Mouse (Mus musculus): Measurements from ENCODE around the gene Pafah1b1. TPM values are rescaled to one million over a fixed set of nuclear protein-coding genes. Genes with fewer than 3 reads are reported as not detected.

The Pafah1b1 gene
- polyA plus RNA-seq, 1 experiment from 2014 or later = 51.2 TPM

DNA sequence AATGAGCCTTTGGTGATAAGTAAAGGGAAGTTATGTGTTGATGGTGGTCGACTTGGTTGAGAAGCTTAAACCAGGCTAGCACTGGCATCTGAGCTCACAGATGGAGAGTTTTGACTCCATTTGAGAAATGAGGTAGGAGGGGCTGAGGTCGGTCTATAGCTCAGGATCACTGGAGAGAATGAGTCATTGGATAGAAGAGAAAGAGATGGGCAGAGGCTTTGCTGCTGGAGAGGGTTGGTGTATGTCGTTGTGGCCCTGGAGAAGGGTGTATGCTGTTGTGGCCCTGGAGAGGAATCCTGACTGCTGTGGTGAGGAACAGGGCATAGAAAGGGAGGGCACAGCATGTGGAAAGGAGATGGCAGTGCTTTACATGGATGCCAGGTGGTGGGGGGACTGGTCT, 68.5 kb downstream of the Pafah1b1 start:
- Histone ChIP-seq H3K27me3 (replicated peaks; ENCODE audit: control insufficient read depth, insufficient read depth, low read length) (no peaks in the 10 kb centered on the region), H3K27ac (ENCODE audit: low read length) (no peak overlapping the region), H3K36me3 (ENCODE audit: control insufficient read depth, insufficient read depth) (peaks cover 31% of the 10 kb centered on the region), H3K4me2 (ENCODE audit: low read length) (no peak overlapping the region), H3K4me1 (replicated peaks; ENCODE audit: control insufficient read depth, insufficient read depth, low read length) (peaks cover 1% of the 10 kb centered on the region; the same call in 1 of the 2 replicates), H3K9me3 (ENCODE audit: control insufficient read depth, low read length) (no peaks in the 10 kb centered on the region), H3K4me3 (replicated peaks; ENCODE audit: low read length) (no peak overlapping the region), H3K9ac (replicated peaks; ENCODE audit: low read depth, low read length) (no peak overlapping the region)
- 96% methylated on average over 3 of the region's 3 CpGs for WGBS
- no peak for ATAC-seq

GRCm38 (mm10) chr11:74653385-74653784, 71.1 kb downstream of the Pafah1b1 start:
- H3K4me2 ChIP-seq (ENCODE audit: low read length) = no peak overlapping the region
- H3K4me1 ChIP-seq (replicated peaks; ENCODE audit: control insufficient read depth, insufficient read depth, low read length) = peaks cover 13% of the 10 kb centered on the region
- no peaks in the 10 kb centered on the region for H3K9me3 ChIP-seq (ENCODE audit: control insufficient read depth, low read length)
- H3K27me3 ChIP-seq (replicated peaks; ENCODE audit: control insufficient read depth, insufficient read depth, low read length) = no peaks in the 10 kb centered on the region
- H3K36me3 ChIP-seq (ENCODE audit: control insufficient read depth, insufficient read depth) = peaks cover 11% of the 10 kb centered on the region
- no peak overlapping the region for H3K9ac ChIP-seq (replicated peaks; ENCODE audit: low read depth, low read length)
- no peak overlapping the region for H3K27ac ChIP-seq (ENCODE audit: low read length)
- H3K4me3 ChIP-seq (replicated peaks; ENCODE audit: low read length) = no peak overlapping the region
- 60% methylated on average over 6 of the region's 6 CpGs for WGBS
- ATAC-seq = no peak

DNA sequence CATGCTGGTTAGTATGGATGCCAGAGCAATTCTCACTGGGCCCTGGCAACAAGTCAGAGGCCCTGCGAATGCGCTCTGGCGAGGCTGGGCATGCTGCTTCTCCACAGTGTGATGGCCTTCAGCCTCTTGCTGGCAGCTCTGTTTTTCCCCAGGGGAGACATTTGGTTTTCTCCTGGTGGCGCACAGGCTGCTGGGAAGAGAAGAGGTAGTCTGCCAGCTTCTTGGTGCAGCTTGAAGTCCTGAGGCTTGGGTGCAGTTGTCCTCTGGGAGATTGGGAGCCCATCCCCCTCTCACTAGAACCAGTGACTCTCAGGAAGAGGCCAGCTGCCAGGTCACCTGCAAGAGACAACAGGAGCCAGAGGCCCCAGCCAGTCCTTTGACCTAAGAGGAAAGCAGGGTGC, 71.7 kb downstream of the Pafah1b1 start:
- Histone ChIP-seq H3K9me3 (ENCODE audit: control insufficient read depth, low read length) (no peaks in the 10 kb centered on the region), H3K4me1 (replicated peaks; ENCODE audit: control insufficient read depth, insufficient read depth, low read length) (peaks cover 13% of the 10 kb centered on the region), H3K9ac (replicated peaks; ENCODE audit: low read depth, low read length) (no peak overlapping the region), H3K4me3 (replicated peaks; ENCODE audit: low read length) (no peak overlapping the region), H3K4me2 (ENCODE audit: low read length) (no peak overlapping the region), H3K27ac (ENCODE audit: low read length) (no peak overlapping the region), H3K27me3 (replicated peaks; ENCODE audit: control insufficient read depth, insufficient read depth, low read length) (no peaks in the 10 kb centered on the region), H3K36me3 (ENCODE audit: control insufficient read depth, insufficient read depth) (peaks cover 6% of the 10 kb centered on the region)
- 74% methylated on average over 4 of the region's 4 CpGs for WGBS
- no peak for ATAC-seq

DNA sequence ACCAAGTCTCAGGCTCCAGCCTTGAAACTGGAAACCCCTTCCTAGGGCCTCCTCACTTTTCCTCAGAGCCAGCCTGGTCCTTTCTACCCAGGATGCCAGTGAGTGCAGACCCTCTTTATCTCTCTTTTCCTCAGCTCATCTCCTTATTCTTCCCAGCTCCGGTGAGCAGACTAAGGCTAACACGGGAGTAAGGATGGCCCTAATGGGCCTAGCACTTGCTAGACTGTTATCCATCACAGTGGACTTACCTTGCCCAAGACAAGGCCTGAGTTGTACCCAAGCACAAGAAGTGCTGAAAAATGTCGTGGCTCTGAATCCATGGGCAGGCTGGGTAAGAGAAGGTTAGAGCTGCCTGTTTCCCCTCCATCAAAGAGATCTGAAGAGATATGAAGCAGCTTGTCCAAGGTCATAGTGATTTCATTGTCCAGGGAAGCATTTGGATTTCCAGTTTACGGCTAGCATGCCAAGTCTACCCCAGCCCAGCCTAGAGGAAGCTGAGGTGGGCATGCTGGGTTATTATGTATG, 73.8 kb downstream of the Pafah1b1 start:
- Histone ChIP-seq H3K27ac (ENCODE audit: low read length) (no peak overlapping the region), H3K4me2 (ENCODE audit: low read length) (peak overlapping the region; percentile 73), H3K4me3 (replicated peaks; ENCODE audit: low read length) (no peak overlapping the region; the same call in 1 of the 2 replicates), H3K9me3 (ENCODE audit: control insufficient read depth, low read length) (no peaks in the 10 kb centered on the region), H3K27me3 (replicated peaks; ENCODE audit: control insufficient read depth, insufficient read depth, low read length) (no peaks in the 10 kb centered on the region), H3K4me1 (replicated peaks; ENCODE audit: control insufficient read depth, insufficient read depth, low read length) (peaks cover 13% of the 10 kb centered on the region), H3K9ac (replicated peaks; ENCODE audit: low read depth, low read length) (no peak overlapping the region), H3K36me3 (ENCODE audit: control insufficient read depth, insufficient read depth) (no peaks in the 10 kb centered on the region)
- ATAC-seq = no peak
- WGBS = 61% methylated on average over 4 of the region's 4 CpGs

- H3K4me1 ChIP-seq (replicated peaks; ENCODE audit: control insufficient read depth, insufficient read depth, low read length) = peaks cover 13% of the 10 kb centered on the region
- WGBS = 1% methylated on average over 52 of the region's 53 CpGs
- H3K4me3 ChIP-seq (replicated peaks; ENCODE audit: low read length) = peak overlapping the region; percentile 74
- H3K27ac ChIP-seq (ENCODE audit: low read length) = no peak overlapping the region
- H3K36me3 ChIP-seq (ENCODE audit: control insufficient read depth, insufficient read depth) = no peaks in the 10 kb centered on the region
- no peaks in the 10 kb centered on the region for H3K9me3 ChIP-seq (ENCODE audit: control insufficient read depth, low read length)
- no peaks in the 10 kb centered on the region for H3K27me3 ChIP-seq (replicated peaks; ENCODE audit: control insufficient read depth, insufficient read depth, low read length)
- H3K4me2 ChIP-seq (ENCODE audit: low read length) = peak overlapping the region; percentile 73
- peak overlapping the region; percentile 74 for H3K9ac ChIP-seq (replicated peaks; ENCODE audit: low read depth, low read length)
- peak; percentile 51 for ATAC-seq
These were observed 74.6 kb downstream of the Pafah1b1 start for GRCm38 (mm10) chr11:74649647-74650551.

- H3K27ac ChIP-seq (ENCODE audit: low read length) = peak within 1 kb of the TSS; percentile 45; the same call in 1 of the 2 replicates
- no peaks in the 10 kb centered on the region for H3K36me3 ChIP-seq (ENCODE audit: control insufficient read depth, insufficient read depth)
- H3K9me3 ChIP-seq (ENCODE audit: control insufficient read depth, low read length) = no peaks in the 10 kb centered on the region
- peak; percentile 92 for ATAC-seq
- H3K4me2 ChIP-seq (ENCODE audit: low read length) = peak within 1 kb of the TSS; percentile 73
- H3K27me3 ChIP-seq (replicated peaks; ENCODE audit: control insufficient read depth, insufficient read depth, low read length) = no peaks in the 10 kb centered on the region
- H3K4me3 ChIP-seq (replicated peaks; ENCODE audit: low read length) = peak within 1 kb of the TSS; percentile 74
- peak within 1 kb of the TSS; percentile 74 for H3K9ac ChIP-seq (replicated peaks; ENCODE audit: low read depth, low read length)
- peaks cover 13% of the 10 kb centered on the region for H3K4me1 ChIP-seq (replicated peaks; ENCODE audit: control insufficient read depth, insufficient read depth, low read length)
- under 1% methylated on average over 58 of the region's 58 CpGs for WGBS
These were observed 75.3 kb downstream of the Pafah1b1 start, which contains the start of gene Cluh for GRCm38 (mm10) chr11:74649095-74649646. TSS of gene Cluh (plus strand) at chr11:74649495.

DNA sequence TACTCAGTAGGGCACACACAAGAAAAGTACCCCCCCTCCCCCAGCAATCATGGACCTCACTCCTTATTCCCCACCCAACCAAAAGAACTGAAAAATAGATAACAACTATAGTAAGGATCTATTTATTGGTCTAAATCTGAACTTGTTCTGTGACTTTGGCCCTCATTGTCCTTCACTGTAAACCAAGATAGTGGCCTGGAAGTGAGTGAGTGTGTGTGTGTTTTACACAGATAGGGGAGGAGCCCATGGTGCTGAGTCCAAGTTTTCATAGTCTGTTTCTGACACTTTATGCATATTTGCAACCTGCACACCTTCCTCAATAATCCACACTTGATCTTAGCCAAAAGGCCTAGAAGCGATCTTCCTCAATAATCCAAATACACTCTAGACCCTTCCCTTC, 75.8 kb downstream of the Pafah1b1 start:
- no peaks in the 10 kb centered on the region for H3K27me3 ChIP-seq (replicated peaks; ENCODE audit: control insufficient read depth, insufficient read depth, low read length)
- peak overlapping the region; percentile 73 for H3K4me2 ChIP-seq (ENCODE audit: low read length)
- peak; percentile 35 for ATAC-seq
- peak overlapping the region; percentile 45; the same call in 1 of the 2 replicates for H3K27ac ChIP-seq (ENCODE audit: low read length)
- 8% methylated on average over 1 of the region's 1 CpGs for WGBS
- no peaks in the 10 kb centered on the region for H3K9me3 ChIP-seq (ENCODE audit: control insufficient read depth, low read length)
- no peaks in the 10 kb centered on the region for H3K36me3 ChIP-seq (ENCODE audit: control insufficient read depth, insufficient read depth)
- peaks cover 13% of the 10 kb centered on the region for H3K4me1 ChIP-seq (replicated peaks; ENCODE audit: control insufficient read depth, insufficient read depth, low read length)
- H3K9ac ChIP-seq (replicated peaks; ENCODE audit: low read depth, low read length) = peak overlapping the region; percentile 74
- peak overlapping the region; percentile 74 for H3K4me3 ChIP-seq (replicated peaks; ENCODE audit: low read length)

DNA sequence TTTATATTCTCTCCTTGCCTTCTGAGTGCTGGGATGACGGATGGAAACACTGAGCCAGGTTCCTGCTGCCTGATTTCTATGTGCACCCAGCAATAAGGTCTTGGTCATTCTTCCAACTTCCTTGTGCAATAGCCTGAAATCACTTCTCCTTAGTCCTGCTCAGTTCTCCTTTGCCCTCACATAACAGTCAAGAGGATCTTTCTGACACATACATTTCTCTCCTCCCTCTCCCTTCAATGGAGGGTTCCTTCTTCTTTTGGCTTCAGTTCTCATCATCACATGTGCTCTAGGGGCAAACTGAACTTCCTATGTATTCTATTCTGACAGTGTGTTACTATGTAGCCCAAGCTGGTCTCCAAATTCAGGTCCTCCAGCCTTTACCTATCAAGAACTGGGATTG, 76.5 kb downstream of the Pafah1b1 start:
- Histone ChIP-seq H3K9ac (replicated peaks; ENCODE audit: low read depth, low read length) (no peak overlapping the region), H3K4me1 (replicated peaks; ENCODE audit: control insufficient read depth, insufficient read depth, low read length) (peaks cover 13% of the 10 kb centered on the region), H3K4me3 (replicated peaks; ENCODE audit: low read length) (no peak overlapping the region), H3K9me3 (ENCODE audit: control insufficient read depth, low read length) (no peaks in the 10 kb centered on the region), H3K27me3 (replicated peaks; ENCODE audit: control insufficient read depth, insufficient read depth, low read length) (no peaks in the 10 kb centered on the region), H3K36me3 (ENCODE audit: control insufficient read depth, insufficient read depth) (no peaks in the 10 kb centered on the region), H3K27ac (ENCODE audit: low read length) (no peak overlapping the region), H3K4me2 (ENCODE audit: low read length) (no peak overlapping the region)
- 90% methylated on average over 1 of the region's 1 CpGs for WGBS
- no peak for ATAC-seq

DNA sequence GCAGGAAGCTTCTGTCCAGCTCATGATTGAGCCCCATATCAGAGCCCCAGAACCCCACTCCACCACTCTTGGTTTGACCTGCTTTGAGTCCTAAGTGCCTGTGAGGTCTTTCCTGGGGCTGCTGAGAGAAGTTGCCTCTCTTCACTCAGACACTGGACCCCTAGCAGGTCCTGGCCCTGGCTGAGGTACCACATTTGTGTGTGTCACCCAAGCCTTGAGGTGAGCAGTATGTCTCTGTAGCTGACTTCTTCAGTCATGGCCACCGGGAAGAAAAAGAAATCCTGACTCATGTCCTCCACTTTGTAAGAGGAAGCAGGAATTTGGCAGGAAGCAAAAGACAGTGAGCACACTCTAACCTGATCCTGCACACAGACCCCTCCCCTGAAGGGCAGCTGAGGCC, 84.8 kb downstream of the Pafah1b1 start:
- H3K27me3 ChIP-seq (replicated peaks; ENCODE audit: control insufficient read depth, insufficient read depth, low read length) = no peaks in the 10 kb centered on the region
- H3K9ac ChIP-seq (replicated peaks; ENCODE audit: low read depth, low read length) = no peak overlapping the region
- H3K9me3 ChIP-seq (ENCODE audit: control insufficient read depth, low read length) = no peaks in the 10 kb centered on the region
- H3K36me3 ChIP-seq (ENCODE audit: control insufficient read depth, insufficient read depth) = no peaks in the 10 kb centered on the region
- H3K4me1 ChIP-seq (replicated peaks; ENCODE audit: control insufficient read depth, insufficient read depth, low read length) = peaks cover 18% of the 10 kb centered on the region
- no peak overlapping the region for H3K27ac ChIP-seq (ENCODE audit: low read length)
- no peak overlapping the region for H3K4me3 ChIP-seq (replicated peaks; ENCODE audit: low read length)
- ATAC-seq = no peak
- WGBS = 81% methylated on average over 1 of the region's 1 CpGs
- H3K4me2 ChIP-seq (ENCODE audit: low read length) = no peak overlapping the region

Data from forebrain, embryonic 16.5 days (tissue).